Mouse (Mus musculus) heart, embryonic 13.5 days (tissue): ENCODE results near the gene Bsdc1. TPM values are rescaled to one million over a fixed set of nuclear protein-coding genes. Genes with fewer than 3 reads are reported as not detected.
"Not testable (repeated sequence)": the region's sequence is repeated elsewhere in the genome, so short reads cannot be mapped to it uniquely, and the experiment has no call there.

Experiments
- ATAC-seq: fragments of 200-750 bp; cut with Nextera tagmentation; 2 replicates; pipeline ENCODE4 v1.8.0; 2017; ENCODE audit warnings: moderate TSS enrichment; ENCODE audit not compliant: insufficient number of reproducible peaks, low FRiP score, low TSS enrichment; ENCODE audit errors: extremely low read depth
- H3K27ac ChIP-seq: fragments of 300-500 bp; sonication (generic); replicated peaks from 2 replicates; pipeline ENCODE4 v1.5.1; 2015; ENCODE audit warnings: moderate library complexity, mild to moderate bottlenecking, inconsistent platforms
- H3K27me3 ChIP-seq: fragments of 300-500 bp; sonication (generic); replicated peaks from 2 replicates; pipeline ENCODE4 v1.6.1; 2015; ENCODE audit warnings: mild to moderate bottlenecking, inconsistent platforms
- H3K36me3 ChIP-seq: fragments of 300-500 bp; sonication (generic); 2 replicates; pipeline ENCODE4 v1.6.1; 2015; ENCODE audit warnings: mild to moderate bottlenecking, inconsistent platforms
- H3K4me1 ChIP-seq: fragments of 300-500 bp; sonication (generic); 2 replicates; pipeline ENCODE4 v1.6.1; 2015; ENCODE audit warnings: inconsistent platforms
- H3K4me2 ChIP-seq: fragments of 300-500 bp; sonication (generic); 2 replicates; pipeline ENCODE4 v1.6.1; 2015; ENCODE audit warnings: inconsistent platforms, mild to moderate bottlenecking, moderate library complexity
- H3K4me3 ChIP-seq: fragments of 300-500 bp; sonication (generic); 2 replicates; pipeline ENCODE4 v1.5.1; 2015; ENCODE audit warnings: moderate library complexity, mild to moderate bottlenecking, inconsistent platforms
- H3K9ac ChIP-seq: fragments of 300-500 bp; sonication (generic); 2 replicates; pipeline ENCODE4 v1.6.1; 2015; ENCODE audit warnings: inconsistent platforms, mild to moderate bottlenecking, moderate library complexity
- H3K9me3 ChIP-seq: fragments of 300-500 bp; sonication (generic); 2 replicates; pipeline ENCODE4 v1.6.1; 2016; ENCODE audit warnings: inconsistent platforms
- WGBS: fragments of 180-500 bp; shearing (Covaris S2); methylation state at CpG from one replicate; pipeline ENCODE4 v1.1.7; 2015; ENCODE audit warnings: mixed read lengths; 5-methylcytosine and 5-hydroxymethylcytosine counted together
- polyA plus RNA-seq: library from polyadenylated mRNA; unstranded; fragments of >200 nt; fragmentation: Nextera tagmentation; extraction: Ambion mirVana; gene quantifications from 2 replicates; pipeline ENCODE4 v1.2.1, GENCODE M21; 2015

Bsdc1 gene
- polyA plus RNA-seq, 1 experiment from 2014 or later, result 25.4 TPM

GRCm38 (mm10) chr4:129516925-129517324, 55.5 kb downstream of the Bsdc1 start:
- Histone ChIP-seq H3K4me2 (no peak overlapping the region), H3K4me3 (no peak overlapping the region), H3K9me3 (no peaks in the 10 kb centered on the region), H3K36me3 (peaks cover 71% of the 10 kb centered on the region), H3K27me3 (no peaks in the 10 kb centered on the region), H3K27ac (peak overlapping the region; percentile 28; the same call in 1 of the 2 replicates), H3K9ac (0 out of 2 replicates have a peak overlapping the region, but pooled peaks have one; percentile 28), H3K4me1 (peaks cover 33% of the 10 kb centered on the region)
- 50% methylated on average over 2 of the region's 2 CpGs for WGBS
- ATAC-seq, result no peak

GRCm38 (mm10) chr4:129518519-129518918, 57.1 kb downstream of the Bsdc1 start:
- Histone ChIP-seq H3K27me3 (no peaks in the 10 kb centered on the region), H3K9me3 (no peaks in the 10 kb centered on the region), H3K36me3 (peaks cover 87% of the 10 kb centered on the region), H3K9ac (no peak overlapping the region), H3K4me3 (no peak overlapping the region), H3K4me1 (peaks cover 20% of the 10 kb centered on the region), H3K27ac (no peak overlapping the region), H3K4me2 (no peak overlapping the region)
- ATAC-seq, result no peak
- WGBS, result 75% methylated on average over 8 of the region's 8 CpGs

GRCm38 (mm10) chr4:129525338-129525737, 64.0 kb downstream of the Bsdc1 start:
- H3K4me2 ChIP-seq, result no peak overlapping the region
- 75% methylated on average over 5 of the region's 5 CpGs for WGBS
- ATAC-seq, result no peak
- H3K36me3 ChIP-seq, result peaks cover 98% of the 10 kb centered on the region
- no peaks in the 10 kb centered on the region for H3K9me3 ChIP-seq
- 0 out of 2 replicates have a peak overlapping the region, but pooled peaks have one; percentile 6 for H3K27ac ChIP-seq
- no peaks in the 10 kb centered on the region for H3K27me3 ChIP-seq
- peaks cover 10% of the 10 kb centered on the region for H3K4me1 ChIP-seq
- no peak overlapping the region for H3K4me3 ChIP-seq
- H3K9ac ChIP-seq, result no peak overlapping the region

GRCm38 (mm10) chr4:129525889-129526288, 64.5 kb downstream of the Bsdc1 start:
- Histone ChIP-seq H3K36me3 (peaks cover 98% of the 10 kb centered on the region), H3K9ac (no peak overlapping the region), H3K4me3 (no peak overlapping the region), H3K27me3 (no peaks in the 10 kb centered on the region), H3K4me1 (peaks cover 10% of the 10 kb centered on the region), H3K27ac (0 out of 2 replicates have a peak overlapping the region, but pooled peaks have one; percentile 6), H3K9me3 (no peaks in the 10 kb centered on the region), H3K4me2 (no peak overlapping the region)
- 79% methylated on average over 3 of the region's 3 CpGs for WGBS
- ATAC-seq, result no peak

- 83% methylated on average over 6 of the region's 6 CpGs for WGBS
- not testable (repeated sequence) for H3K9ac ChIP-seq, H3K4me1 ChIP-seq, H3K27me3 ChIP-seq, ATAC-seq, H3K27ac ChIP-seq, H3K4me2 ChIP-seq, H3K4me3 ChIP-seq, H3K9me3 ChIP-seq
- H3K36me3 ChIP-seq, result peaks cover 95% of the 10 kb centered on the region
Measured at GRCm38 (mm10) chr4:129528901-129529300, 67.5 kb downstream of the Bsdc1 start.

Other genes starting within 250 kb of the Bsdc1 start
- 1.8 and 2.3 TPM in 2 replicates for gene C77080, start 200.2 kb upstream of the Bsdc1 start, polyA plus RNA-seq
- gene Sync, start 174.0 kb upstream of the Bsdc1 start, polyA plus RNA-seq, result 1.1 and 1.6 TPM in 2 replicates
- 279 and 297 TPM in 2 replicates for gene Rbbp4, start 126.2 kb upstream of the Bsdc1 start, polyA plus RNA-seq
- 36.6 and 45.0 TPM in 2 replicates for gene Zbtb8os, start 125.9 kb upstream of the Bsdc1 start, polyA plus RNA-seq
- 9.9 and 11.0 TPM in 2 replicates for gene Zbtb8a, start 83.5 kb upstream of the Bsdc1 start, polyA plus RNA-seq
- 3.9 and 4.7 TPM in 2 replicates for gene Zbtb8b, start 20.7 kb upstream of the Bsdc1 start, polyA plus RNA-seq
- gene Tssk3, start 29.4 kb downstream of the Bsdc1 start, polyA plus RNA-seq, result not detected in 2 replicates
- not detected in 2 replicates for gene Fam229a, start 29.6 kb downstream of the Bsdc1 start, polyA plus RNA-seq
- 383 and 399 TPM in 2 replicates for gene Marcksl1, start 52.0 kb downstream of the Bsdc1 start, polyA plus RNA-seq
- 127 and 141 TPM in 2 replicates for gene Hdac1, start 81.1 kb downstream of the Bsdc1 start, polyA plus RNA-seq
- 2.8 and 7.0 TPM in 2 replicates for gene Lck, start 112.1 kb downstream of the Bsdc1 start, polyA plus RNA-seq
- 4.7 and 7.3 TPM in 2 replicates for gene Fam167b, start 117.0 kb downstream of the Bsdc1 start, polyA plus RNA-seq
- gene Eif3i, start 139.1 kb downstream of the Bsdc1 start, polyA plus RNA-seq, result 169 and 189 TPM in 2 replicates
- gene Tmem234, start 139.1 kb downstream of the Bsdc1 start, polyA plus RNA-seq, result 160 and 179 TPM in 2 replicates
- gene Dcdc2b, start 152.7 kb downstream of the Bsdc1 start, polyA plus RNA-seq, result 1.3 and 1.6 TPM in 2 replicates
- gene Iqcc, start 157.5 kb downstream of the Bsdc1 start, polyA plus RNA-seq, result 20.4 and 23.6 TPM in 2 replicates
- 41.1 and 46.1 TPM in 2 replicates for gene Ccdc28b, start 162.4 kb downstream of the Bsdc1 start, polyA plus RNA-seq
- 47.5 and 49.4 TPM in 2 replicates for gene Txlna, start 179.5 kb downstream of the Bsdc1 start, polyA plus RNA-seq
- gene Kpna6, start 211.2 kb downstream of the Bsdc1 start, polyA plus RNA-seq, result 13.3 TPM in 2 replicates
- 6.7 and 6.9 TPM in 2 replicates for gene Tmem39b, start 235.3 kb downstream of the Bsdc1 start, polyA plus RNA-seq